Mouse (Mus musculus) kidney, embryonic 16.5 days (tissue): ENCODE results near the gene Cers1. TPM values are rescaled to one million over a fixed set of nuclear protein-coding genes. Genes with fewer than 3 reads are reported as not detected.
A peak's percentile ranks its signal among the peaks of the same experiment; 100 is the strongest.

Experiments used
- ATAC-seq: fragments of 200-750 bp; cut with Nextera tagmentation; 2 replicates; pipeline ENCODE4 v1.8.0; 2017; ENCODE audit warnings: moderate TSS enrichment; ENCODE audit not compliant: low FRiP score, low TSS enrichment
- H3K27ac ChIP-seq: fragments of 300-500 bp; sonication (generic); 2 replicates; pipeline ENCODE4 v1.5.1; 2014; ENCODE audit warnings: low read length
- H3K27me3 ChIP-seq: fragments of 300-500 bp; sonication (generic); 2 replicates; pipeline ENCODE4 v1.6.1; 2014; ENCODE audit warnings: low read length, control low read depth, mixed read lengths; ENCODE audit not compliant: insufficient read depth
- H3K36me3 ChIP-seq: fragments of 300-500 bp; sonication (generic); 2 replicates; pipeline ENCODE4 v1.6.1; 2014; ENCODE audit warnings: low read length, control low read depth, mixed read lengths; ENCODE audit not compliant: insufficient read depth
- H3K4me1 ChIP-seq: fragments of 300-500 bp; sonication (generic); 2 replicates; pipeline ENCODE4 v1.6.1; 2014; ENCODE audit warnings: low read length, control low read depth, mixed read lengths; ENCODE audit not compliant: insufficient read depth
- H3K4me2 ChIP-seq: fragments of 300-500 bp; sonication (generic); replicated peaks from 2 replicates; pipeline ENCODE4 v1.6.1; 2014; ENCODE audit warnings: low read depth, low read length
- H3K4me3 ChIP-seq: fragments of 300-500 bp; sonication (generic); 2 replicates; pipeline ENCODE4 v1.5.1; 2014; ENCODE audit warnings: mild to moderate bottlenecking, low read length
- H3K9ac ChIP-seq: fragments of 300-500 bp; sonication (generic); replicated peaks from 2 replicates; pipeline ENCODE4 v1.6.1; 2014; ENCODE audit warnings: low read length
- H3K9me3 ChIP-seq: fragments of 300-500 bp; sonication (generic); 2 replicates; pipeline ENCODE4 v1.6.1; 2016; ENCODE audit warnings: low read length, control low read depth
- WGBS: fragments of 180-500 bp; shearing (Covaris S2); extraction: QIAGEN DNeasy Blood & Tissue Kit; methylation state at CpG from one replicate; pipeline ENCODE4 v1.1.7; 2014; 5-methylcytosine and 5-hydroxymethylcytosine counted together
- polyA plus RNA-seq: library from polyadenylated mRNA; unstranded; fragments of >200 nt; fragmentation: Nextera tagmentation; extraction: Ambion mirVana; gene quantifications from 2 replicates; pipeline ENCODE4 v1.2.1, GENCODE M21; 2015

Gene Cers1
- polyA plus RNA-seq, 1 experiment from 2014 or later = 2.5 TPM

GRCm38 (mm10) chr8:70360769-70361168, 45.2 kb downstream of the Cers1 start:
- Histone ChIP-seq H3K27ac (no peak overlapping the region), H3K36me3 (no peaks in the 10 kb centered on the region), H3K27me3 (no peaks in the 10 kb centered on the region), H3K9me3 (no peaks in the 10 kb centered on the region), H3K4me1 (no peaks in the 10 kb centered on the region), H3K9ac (no peak overlapping the region), H3K4me3 (no peak overlapping the region), H3K4me2 (no peak overlapping the region)
- 64% methylated on average over 4 of the region's 4 CpGs for WGBS
- no peak for ATAC-seq

GRCm38 (mm10) chr8:70361484-70362032, 46.0 kb downstream of the Cers1 start:
- Histone ChIP-seq H3K9me3 (no peaks in the 10 kb centered on the region), H3K9ac (no peak overlapping the region), H3K4me2 (no peak overlapping the region), H3K27ac (no peak overlapping the region), H3K4me1 (no peaks in the 10 kb centered on the region), H3K4me3 (no peak overlapping the region), H3K27me3 (no peaks in the 10 kb centered on the region), H3K36me3 (no peaks in the 10 kb centered on the region)
- WGBS = 72% methylated on average over 10 of the region's 10 CpGs
- ATAC-seq = no peak

- Histone ChIP-seq H3K27me3 (no peaks in the 10 kb centered on the region), H3K4me1 (no peaks in the 10 kb centered on the region), H3K9me3 (no peaks in the 10 kb centered on the region), H3K27ac (no peak overlapping the region), H3K9ac (no peak overlapping the region), H3K4me2 (no peak overlapping the region), H3K4me3 (no peak overlapping the region), H3K36me3 (no peaks in the 10 kb centered on the region)
- 37% methylated on average over 5 of the region's 5 CpGs for WGBS
- ATAC-seq = peak; percentile 43; the same call in 1 of the 2 replicates
These were observed 48.5 kb downstream of the Cers1 start for GRCm38 (mm10) chr8:70364066-70364465.

GRCm38 (mm10) chr8:70366588-70366987, 51.0 kb downstream of the Cers1 start:
- Histone ChIP-seq H3K4me1 (no peaks in the 10 kb centered on the region), H3K9me3 (no peaks in the 10 kb centered on the region), H3K27me3 (0 out of 2 replicates have a peak, but pooled peaks cover 3% of the 10 kb centered on the region), H3K4me3 (no peak overlapping the region), H3K27ac (no peak overlapping the region), H3K4me2 (no peak overlapping the region), H3K9ac (no peak overlapping the region), H3K36me3 (no peaks in the 10 kb centered on the region)
- 69% methylated on average over 5 of the region's 5 CpGs for WGBS
- no peak for ATAC-seq

GRCm38 (mm10) chr8:70370476-70370875, 54.9 kb downstream of the Cers1 start:
- Histone ChIP-seq H3K27ac (no peak overlapping the region), H3K4me3 (no peak overlapping the region), H3K36me3 (no peaks in the 10 kb centered on the region), H3K4me2 (no peak overlapping the region), H3K4me1 (peaks cover 28% of the 10 kb centered on the region), H3K9ac (no peak overlapping the region), H3K27me3 (peaks cover 41% of the 10 kb centered on the region), H3K9me3 (no peaks in the 10 kb centered on the region)
- ATAC-seq = no peak
- 89% methylated on average over 7 of the region's 7 CpGs for WGBS

GRCm38 (mm10) chr8:70371951-70372350, 56.4 kb downstream of the Cers1 start:
- no peaks in the 10 kb centered on the region for H3K36me3 ChIP-seq
- H3K9ac ChIP-seq = no peak overlapping the region
- ATAC-seq = no peak
- no peak overlapping the region for H3K27ac ChIP-seq
- no peak overlapping the region for H3K4me2 ChIP-seq
- 31% methylated on average over 6 of the region's 6 CpGs for WGBS
- no peaks in the 10 kb centered on the region for H3K9me3 ChIP-seq
- H3K27me3 ChIP-seq = peaks cover 55% of the 10 kb centered on the region
- H3K4me1 ChIP-seq = peaks cover 37% of the 10 kb centered on the region
- no peak overlapping the region for H3K4me3 ChIP-seq

- Histone ChIP-seq H3K4me1 (peaks cover 37% of the 10 kb centered on the region), H3K9me3 (no peaks in the 10 kb centered on the region), H3K9ac (peak within 1 kb of the TSS; percentile 6; the same call in 1 of the 2 replicates), H3K4me2 (peak within 1 kb of the TSS; percentile 55), H3K27ac (no peak within 1 kb of the TSS), H3K36me3 (no peaks in the 10 kb centered on the region), H3K27me3 (peaks cover 72% of the 10 kb centered on the region), H3K4me3 (peak within 1 kb of the TSS; percentile 39)
- ATAC-seq = no peak
- 2% methylated on average over 47 of the region's 47 CpGs for WGBS
These were observed 58.1 kb downstream of the Cers1 start, which contains the start of gene Comp for GRCm38 (mm10) chr8:70373397-70374317. Gene Comp, plus strand, starts transcription at chr8:70373558.

GRCm38 (mm10) chr8:70374318-70374927, 58.8 kb downstream of the Cers1 start:
- peak overlapping the region; percentile 6; the same call in 1 of the 2 replicates for H3K9ac ChIP-seq
- H3K4me3 ChIP-seq = peak overlapping the region; percentile 39
- H3K27ac ChIP-seq = no peak overlapping the region
- no peaks in the 10 kb centered on the region for H3K9me3 ChIP-seq
- H3K27me3 ChIP-seq = peaks cover 78% of the 10 kb centered on the region
- no peaks in the 10 kb centered on the region for H3K36me3 ChIP-seq
- H3K4me2 ChIP-seq = peak overlapping the region; percentile 55
- peaks cover 37% of the 10 kb centered on the region for H3K4me1 ChIP-seq
- peak; percentile 75 for ATAC-seq
- WGBS = under 1% methylated on average over 48 of the region's 53 CpGs

- no peak overlapping the region for H3K9ac ChIP-seq
- H3K4me1 ChIP-seq = peaks cover 37% of the 10 kb centered on the region
- peaks cover 78% of the 10 kb centered on the region for H3K27me3 ChIP-seq
- H3K27ac ChIP-seq = no peak overlapping the region
- H3K36me3 ChIP-seq = no peaks in the 10 kb centered on the region
- WGBS = 7% methylated on average over 35 of the region's 35 CpGs
- H3K4me3 ChIP-seq = peak overlapping the region; percentile 39
- no peak overlapping the region; the same call in 1 of the 2 replicates for H3K4me2 ChIP-seq
- ATAC-seq = no peak
- no peaks in the 10 kb centered on the region for H3K9me3 ChIP-seq
These were observed 59.8 kb downstream of the Cers1 start for GRCm38 (mm10) chr8:70375212-70375859.
